Mouse (Mus musculus): Measurements from ENCODE around the gene Bclaf3. TPM values are rescaled to one million over a fixed set of nuclear protein-coding genes. Genes with fewer than 3 reads are reported as not detected.

Bclaf3 gene
- polyA plus RNA-seq, 1 experiment from 2014 or later: 14.1 TPM

GRCm38 (mm10) chrX:159510716-159511051 lies 15.8 kb upstream of the Bclaf3 start:
- Histone ChIP-seq H3K4me1 (ENCODE audit: control insufficient read depth in 2 of 2, insufficient read depth in 2 of 2, low read length in 2 of 2) (no peaks in the 10 kb centered on the region), H3K36me3 (ENCODE audit: control insufficient read depth, insufficient read depth, low read length) (no peaks in the 10 kb centered on the region), H3K9ac (ENCODE audit: low read length) (no peak overlapping the region), H3K4me2 (ENCODE audit: low read length) (no peak overlapping the region), H3K27ac (replicated peaks in 1 of 2; ENCODE audit: control insufficient read depth in 1 of 2, insufficient read depth in 1 of 2, low read depth in 2 of 2, low read length in 2 of 2) (no peak overlapping the region), H3K9me3 (ENCODE audit: control insufficient read depth, low read length) (no peaks in the 10 kb centered on the region), H3K4me3 (ENCODE audit: control insufficient read depth in 1 of 2, insufficient read depth in 1 of 2, low read depth in 1 of 2, low read length in 2 of 2) (no peak overlapping the region), H3K27me3 (ENCODE audit: control insufficient read depth, insufficient read depth, low read length) (no peaks in the 10 kb centered on the region)
- ATAC-seq (ENCODE audit: insufficient number of reproducible peaks, insufficient read depth, low FRiP score, low read depth): no peak
- WGBS: 55% methylated on average over 9 of the region's 9 CpGs

GRCm38 (mm10) chrX:159515599-159515998 lies 10.9 kb upstream of the Bclaf3 start:
- 80% methylated on average over 6 of the region's 6 CpGs for WGBS

GRCm38 (mm10) chrX:159521780-159522179 lies 4.7 kb upstream of the Bclaf3 start:
- Histone ChIP-seq H3K36me3 (ENCODE audit: control insufficient read depth, insufficient read depth, low read length) (no peaks in the 10 kb centered on the region), H3K27me3 (ENCODE audit: control insufficient read depth, insufficient read depth, low read length) (no peaks in the 10 kb centered on the region), H3K4me3 (ENCODE audit: control insufficient read depth in 1 of 2, insufficient read depth in 1 of 2, low read depth in 1 of 2, low read length in 2 of 2) (no peak overlapping the region), H3K4me2 (ENCODE audit: low read length) (no peak overlapping the region), H3K9ac (ENCODE audit: low read length) (no peak overlapping the region), H3K9me3 (ENCODE audit: control insufficient read depth, low read length) (no peaks in the 10 kb centered on the region), H3K4me1 (ENCODE audit: control insufficient read depth in 2 of 2, insufficient read depth in 2 of 2, low read length in 2 of 2) (no peaks in the 10 kb centered on the region), H3K27ac (replicated peaks in 1 of 2; ENCODE audit: control insufficient read depth in 1 of 2, insufficient read depth in 1 of 2, low read depth in 2 of 2, low read length in 2 of 2) (no peak overlapping the region)
- 55% methylated on average over 3 of the region's 3 CpGs for WGBS
- no peak for ATAC-seq (ENCODE audit: insufficient number of reproducible peaks, insufficient read depth, low FRiP score, low read depth)

More at GRCm38 (mm10) chrX:159515599-159515998, 10.9 kb upstream of the Bclaf3 start:
- Histone ChIP-seq H3K9me3 (ENCODE audit: control insufficient read depth, low read length) (no peaks in the 10 kb centered on the region), H3K36me3 (ENCODE audit: control insufficient read depth, insufficient read depth, low read length) (no peaks in the 10 kb centered on the region), H3K4me2 (ENCODE audit: low read length) (no peak overlapping the region), H3K4me1 (ENCODE audit: control insufficient read depth in 2 of 2, insufficient read depth in 2 of 2, low read length in 2 of 2) (no peaks in the 10 kb centered on the region), H3K4me3 (ENCODE audit: control insufficient read depth in 1 of 2, insufficient read depth in 1 of 2, low read depth in 1 of 2, low read length in 2 of 2) (no peak overlapping the region), H3K27me3 (ENCODE audit: control insufficient read depth, insufficient read depth, low read length) (no peaks in the 10 kb centered on the region), H3K9ac (ENCODE audit: low read length) (no peak overlapping the region), H3K27ac (replicated peaks in 1 of 2; ENCODE audit: control insufficient read depth in 1 of 2, insufficient read depth in 1 of 2, low read depth in 2 of 2, low read length in 2 of 2) (no peak overlapping the region)
- ATAC-seq (ENCODE audit: insufficient number of reproducible peaks, insufficient read depth, low FRiP score, low read depth): no peak

GRCm38 (mm10) chrX:159522651-159523050 lies 3.8 kb upstream of the Bclaf3 start:
- Histone ChIP-seq H3K9me3 (ENCODE audit: control insufficient read depth, low read length) (no peaks in the 10 kb centered on the region), H3K9ac (ENCODE audit: low read length) (no peak overlapping the region), H3K4me2 (ENCODE audit: low read length) (no peak overlapping the region), H3K27ac (replicated peaks in 1 of 2; ENCODE audit: control insufficient read depth in 1 of 2, insufficient read depth in 1 of 2, low read depth in 2 of 2, low read length in 2 of 2) (no peak overlapping the region), H3K4me3 (ENCODE audit: control insufficient read depth in 1 of 2, insufficient read depth in 1 of 2, low read depth in 1 of 2, low read length in 2 of 2) (no peak overlapping the region), H3K36me3 (ENCODE audit: control insufficient read depth, insufficient read depth, low read length) (no peaks in the 10 kb centered on the region), H3K4me1 (ENCODE audit: control insufficient read depth in 2 of 2, insufficient read depth in 2 of 2, low read length in 2 of 2) (no peaks in the 10 kb centered on the region), H3K27me3 (ENCODE audit: control insufficient read depth, insufficient read depth, low read length) (no peaks in the 10 kb centered on the region)
- WGBS: 76% methylated on average over 4 of the region's 4 CpGs
- ATAC-seq (ENCODE audit: insufficient number of reproducible peaks, insufficient read depth, low FRiP score, low read depth): no peak

- Histone ChIP-seq H3K9me3 (ENCODE audit: control insufficient read depth, low read length) (no peaks in the 10 kb centered on the region), H3K9ac (ENCODE audit: low read length) (peak overlapping the region; percentile 74), H3K27me3 (ENCODE audit: control insufficient read depth, insufficient read depth, low read length) (no peaks in the 10 kb centered on the region)
Observed at GRCm38 (mm10) chrX:159532427-159532810, 5.9 kb downstream of the Bclaf3 start.

GRCm38 (mm10) chrX:159532811-159533462 lies 6.4 kb downstream of the Bclaf3 start:
- WGBS: 24% methylated on average over 40 of the region's 56 CpGs
- peak; percentile 20; the same call in 1 of the 2 replicates for ATAC-seq (ENCODE audit: insufficient number of reproducible peaks, insufficient read depth, low FRiP score, low read depth)
- Histone ChIP-seq H3K4me2 (ENCODE audit: low read length) (peak overlapping the region; percentile 64), H3K4me1 (ENCODE audit: control insufficient read depth in 2 of 2, insufficient read depth in 2 of 2, low read length in 2 of 2) (no peaks in the 10 kb centered on the region), H3K9ac (ENCODE audit: low read length) (peak overlapping the region; percentile 74), H3K4me3 (ENCODE audit: control insufficient read depth in 1 of 2, insufficient read depth in 1 of 2, low read depth in 1 of 2, low read length in 2 of 2) (peak overlapping the region; percentile 63 to 74), H3K27me3 (ENCODE audit: control insufficient read depth, insufficient read depth, low read length) (no peaks in the 10 kb centered on the region), H3K9me3 (ENCODE audit: control insufficient read depth, low read length) (no peaks in the 10 kb centered on the region), H3K27ac (replicated peaks in 1 of 2; ENCODE audit: control insufficient read depth in 1 of 2, insufficient read depth in 1 of 2, low read depth in 2 of 2, low read length in 2 of 2) (peak overlapping the region; percentile 71 to 76), H3K36me3 (ENCODE audit: control insufficient read depth, insufficient read depth, low read length) (no peaks in the 10 kb centered on the region)

More at GRCm38 (mm10) chrX:159532427-159532810, 5.9 kb downstream of the Bclaf3 start:
- 16% methylated on average over 36 of the region's 38 CpGs for WGBS
- H3K4me3 ChIP-seq (ENCODE audit: control insufficient read depth in 1 of 2, insufficient read depth in 1 of 2, low read depth in 1 of 2, low read length in 2 of 2): peak overlapping the region; percentile 63 to 74
- no peaks in the 10 kb centered on the region for H3K4me1 ChIP-seq (ENCODE audit: control insufficient read depth in 2 of 2, insufficient read depth in 2 of 2, low read length in 2 of 2)
- peak overlapping the region; percentile 71 to 76 for H3K27ac ChIP-seq (replicated peaks in 1 of 2; ENCODE audit: control insufficient read depth in 1 of 2, insufficient read depth in 1 of 2, low read depth in 2 of 2, low read length in 2 of 2)
- peak; percentile 98 for ATAC-seq (ENCODE audit: insufficient number of reproducible peaks, insufficient read depth, low FRiP score, low read depth)
- H3K36me3 ChIP-seq (ENCODE audit: control insufficient read depth, insufficient read depth, low read length): no peaks in the 10 kb centered on the region
- H3K4me2 ChIP-seq (ENCODE audit: low read length): peak overlapping the region; percentile 64

GRCm38 (mm10) chrX:159541936-159542335 lies 15.4 kb downstream of the Bclaf3 start:
- H3K27me3 ChIP-seq (ENCODE audit: control insufficient read depth, insufficient read depth, low read length): no peaks in the 10 kb centered on the region
- H3K9ac ChIP-seq (ENCODE audit: low read length): no peak overlapping the region
- no peaks in the 10 kb centered on the region for H3K9me3 ChIP-seq (ENCODE audit: control insufficient read depth, low read length)
- no peak for ATAC-seq (ENCODE audit: insufficient number of reproducible peaks, insufficient read depth, low FRiP score, low read depth)
- H3K36me3 ChIP-seq (ENCODE audit: control insufficient read depth, insufficient read depth, low read length): no peaks in the 10 kb centered on the region
- no peak overlapping the region for H3K4me3 ChIP-seq (ENCODE audit: control insufficient read depth in 1 of 2, insufficient read depth in 1 of 2, low read depth in 1 of 2, low read length in 2 of 2)
- no peak overlapping the region for H3K4me2 ChIP-seq (ENCODE audit: low read length)
- H3K4me1 ChIP-seq (ENCODE audit: control insufficient read depth in 2 of 2, insufficient read depth in 2 of 2, low read length in 2 of 2): no peaks in the 10 kb centered on the region
- no peak overlapping the region for H3K27ac ChIP-seq (replicated peaks in 1 of 2; ENCODE audit: control insufficient read depth in 1 of 2, insufficient read depth in 1 of 2, low read depth in 2 of 2, low read length in 2 of 2)
- WGBS: 78% methylated on average over 18 of the region's 18 CpGs

- Histone ChIP-seq H3K27me3 (ENCODE audit: control insufficient read depth, insufficient read depth, low read length) (no peaks in the 10 kb centered on the region), H3K9me3 (ENCODE audit: control insufficient read depth, low read length) (no peaks in the 10 kb centered on the region), H3K4me1 (ENCODE audit: control insufficient read depth in 2 of 2, insufficient read depth in 2 of 2, low read length in 2 of 2) (no peaks in the 10 kb centered on the region), H3K4me3 (ENCODE audit: control insufficient read depth in 1 of 2, insufficient read depth in 1 of 2, low read depth in 1 of 2, low read length in 2 of 2) (no peak overlapping the region), H3K36me3 (ENCODE audit: control insufficient read depth, insufficient read depth, low read length) (peaks cover 10% of the 10 kb centered on the region; the same call in 1 of the 2 replicates), H3K9ac (ENCODE audit: low read length) (no peak overlapping the region), H3K27ac (replicated peaks in 1 of 2; ENCODE audit: control insufficient read depth in 1 of 2, insufficient read depth in 1 of 2, low read depth in 2 of 2, low read length in 2 of 2) (no peak overlapping the region), H3K4me2 (ENCODE audit: low read length) (no peak overlapping the region)
- ATAC-seq (ENCODE audit: insufficient number of reproducible peaks, insufficient read depth, low FRiP score, low read depth): no peak
- 80% methylated on average over 5 of the region's 5 CpGs for WGBS
Observed at GRCm38 (mm10) chrX:159547093-159547492, 20.6 kb downstream of the Bclaf3 start.
